ENCODE assay signal across 8 mouse cellular contexts in genomic region chr8:111027391-111027937, GRCm38 (mm10). TPM values are rescaled to one million over a fixed set of nuclear protein-coding genes. Genes with fewer than 3 reads are reported as not detected.
DNase-seq lines count a peak whose midpoint lies in the region; ATAC-seq and TF ChIP-seq lines count a peak whose summit lies in the region.

No protein-coding gene starts in this region.

- H3K36me3 ChIP-seq in ES-Bruce4 (ENCODE audit: control insufficient read depth, insufficient read depth, low read length, poor library complexity, severe bottlenecking), result no peaks in the 10 kb centered on the region
- H3K36me3 ChIP-seq in forebrain, embryonic 15.5 days, result no peaks in the 10 kb centered on the region

- TF ChIP-seq POLR2A in ES-Bruce4 (IDR thresholded peaks at IDR 0.05; ENCODE audit: insufficient read depth, low read length), result no peak
- TF ChIP-seq POLR2A in lung, adult 2 months (IDR thresholded peaks at IDR 0.05; ENCODE audit: borderline replicate concordance, extremely low read depth, low read depth, low read length), result peak; percentile 72

- TF ChIP-seq CTCF in ES-Bruce4 (IDR thresholded peaks at IDR 0.05; ENCODE audit: low read depth, low read length), result no peak
- TF ChIP-seq CTCF in lung, adult 2 months (IDR thresholded peaks at IDR 0.05; ENCODE audit: insufficient read depth, low read length), result no peak

- intact Hi-C loops in heart, postnatal 25 days (cut with DNase I), result no loop called here

- H3K4me1 ChIP-seq in ES-Bruce4 (ENCODE audit: control insufficient read depth, insufficient read depth, low read length), result no peaks in the 10 kb centered on the region
- peaks cover 10% of the 10 kb centered on the region for H3K4me1 ChIP-seq in forebrain, embryonic 15.5 days
- H3K4me1 ChIP-seq in lung, adult 2 months (ENCODE audit: control insufficient read depth, insufficient read depth, low read length), result no peaks in the 10 kb centered on the region

- no peak overlapping the region for H3K27ac ChIP-seq in ES-Bruce4 (ENCODE audit: insufficient read depth, low read length)
- peak overlapping the region; percentile 60 for H3K27ac ChIP-seq in forebrain, embryonic 15.5 days (replicated peaks)

- H3K9ac ChIP-seq in ES-Bruce4 (ENCODE audit: low read depth, poor library complexity, severe bottlenecking), result peak overlapping the region; percentile 73
- peak overlapping the region; percentile 79 for H3K9ac ChIP-seq in forebrain, embryonic 15.5 days (replicated peaks)

- DNase-seq in cerebellum, adult 11 months, result peak; percentile 78
- DNase-seq in heart, postnatal 25 days (ENCODE audit: low spot score), result peak; percentile 69
- DNase-seq in layer of hippocampus, adult 18-20 months (ENCODE audit: low spot score in 2 of 2), result peak; percentile 86 to 91
- peak; percentile 87 for DNase-seq in lung, adult 2 months
- peak; percentile 53 to 70 for DNase-seq in thymus, adult 18-20 months

- WGBS in forebrain, embryonic 15.5 days, result under 1% methylated on average over 31 of the region's 31 CpGs
- 1% methylated on average over 31 of the region's 31 CpGs for WGBS in lung, adult 2 months

- 0 out of 2 replicates have a peak, but pooled peaks have one; percentile 47 for TF ChIP-seq EP300 in ES-Bruce4 (IDR thresholded peaks at IDR 0.05; ENCODE audit: insufficient read depth, low read depth, low read length)

- peak overlapping the region; percentile 70 for H3K4me2 ChIP-seq in forebrain, embryonic 15.5 days (replicated peaks)

- no peaks in the 10 kb centered on the region for H3K27me3 ChIP-seq in ES-Bruce4 (ENCODE audit: control insufficient read depth, insufficient read depth, low read length, poor library complexity, severe bottlenecking)
- peaks cover 10% of the 10 kb centered on the region; the same call in 1 of the 2 replicates for H3K27me3 ChIP-seq in forebrain, embryonic 15.5 days

- peak; percentile 91 for ATAC-seq in forebrain, embryonic 15.5 days (replicated peaks)
- ATAC-seq in neutrophil, adult 5-6 weeks (ENCODE audit: extremely low read depth, insufficient number of reproducible peaks, low FRiP score, poor library complexity, severe bottlenecking), result peak; percentile 95

- H3K9me3 ChIP-seq in ES-Bruce4 (replicated peaks; ENCODE audit: control insufficient read depth, insufficient read depth, low read length, poor library complexity, severe bottlenecking), result no peaks in the 10 kb centered on the region
- no peaks in the 10 kb centered on the region for H3K9me3 ChIP-seq in forebrain, embryonic 15.5 days

- peak overlapping the region; percentile 89 for H3K4me3 ChIP-seq in ES-Bruce4 (ENCODE audit: low read depth, low read length)
- H3K4me3 ChIP-seq in forebrain, embryonic 15.5 days, result peak overlapping the region; percentile 59
- H3K4me3 ChIP-seq in lung, adult 2 months (replicated peaks; ENCODE audit: extremely low read depth, low read depth, low read length), result peak overlapping the region; percentile 80

RNA-seq across cellular contexts. Expression of gene Ddx19b, which starts 4.1 kb away (rescaled TPM):
- polyA plus RNA-seq in ES-Bruce4 (2011; ENCODE audit: insufficient read depth, insufficient read length, low read depth, missing spikeins), result 23.5 and 24.8 TPM in 2 replicates
- polyA plus RNA-seq in forebrain, embryonic 15.5 days (2015; fragmentation: Nextera tagmentation; extraction: Ambion mirVana), result 8.2 and 8.9 TPM in 2 replicates
- 10 to 100 TPM; 10.7 to 11.0 TPM for total RNA-seq in heart, postnatal 25 days (2021)
- 10 to 100 TPM; 15.6 to 17.7 TPM for total RNA-seq in layer of hippocampus, adult 18-20 months (2021)
- polyA plus RNA-seq in lung, adult 2 months (2012; rRNA removed), result 2.4 and 4.9 TPM in 2 replicates
- 10.5 and 11.5 TPM in 2 replicates for total RNA-seq in neutrophil, adult 5-6 weeks (2017)

RNA-seq across cellular contexts. Expression of gene Aars, which starts 5.5 kb away (rescaled TPM):
- polyA plus RNA-seq in ES-Bruce4 (2011; ENCODE audit: insufficient read depth, insufficient read length, low read depth, missing spikeins), result 146 and 153 TPM in 2 replicates
- 68.8 and 69.6 TPM in 2 replicates for polyA plus RNA-seq in forebrain, embryonic 15.5 days (2015; fragmentation: Nextera tagmentation; extraction: Ambion mirVana)
- total RNA-seq in heart, postnatal 25 days (2021), result 10 to 100 TPM; 31.4 to 34.5 TPM
- 10 to 100 TPM; 82.2 to 91.4 TPM for total RNA-seq in layer of hippocampus, adult 18-20 months (2021)
- 20.0 and 28.7 TPM in 2 replicates for polyA plus RNA-seq in lung, adult 2 months (2012; rRNA removed)
- total RNA-seq in neutrophil, adult 5-6 weeks (2017), result 19.9 and 25.2 TPM in 2 replicates

RNA-seq across cellular contexts. Expression of gene Exosc6, which starts 28.7 kb away (rescaled TPM):
- not detected in 2 replicates for polyA plus RNA-seq in ES-Bruce4 (2011; ENCODE audit: insufficient read depth, insufficient read length, low read depth, missing spikeins)
- not detected in 2 replicates for polyA plus RNA-seq in forebrain, embryonic 15.5 days (2015; fragmentation: Nextera tagmentation; extraction: Ambion mirVana)
- total RNA-seq in heart, postnatal 25 days (2021), result not detected
- not detected for total RNA-seq in layer of hippocampus, adult 18-20 months (2021)
- polyA plus RNA-seq in lung, adult 2 months (2012; rRNA removed), result 1.8 and 22.2 TPM in 2 replicates
- 9.5 and 9.8 TPM in 2 replicates for total RNA-seq in neutrophil, adult 5-6 weeks (2017)

RNA-seq across cellular contexts. Expression of gene Ddx19a, which starts 29.9 kb away (rescaled TPM):
- polyA plus RNA-seq in ES-Bruce4 (2011; ENCODE audit: insufficient read depth, insufficient read length, low read depth, missing spikeins), result 71.7 and 71.8 TPM in 2 replicates
- polyA plus RNA-seq in forebrain, embryonic 15.5 days (2015; fragmentation: Nextera tagmentation; extraction: Ambion mirVana), result 13.0 and 13.5 TPM in 2 replicates
- 10 to 100 TPM; 33.2 to 33.3 TPM for total RNA-seq in heart, postnatal 25 days (2021)
- total RNA-seq in layer of hippocampus, adult 18-20 months (2021), result 10 to 100 TPM; 26.5 to 28.6 TPM
- polyA plus RNA-seq in lung, adult 2 months (2012; rRNA removed), result 16.3 and 21.0 TPM in 2 replicates
- total RNA-seq in neutrophil, adult 5-6 weeks (2017), result 21.4 and 21.6 TPM in 2 replicates

Comparison
In these comparisons a context has a peak if more than half of its experiments do, and no peak if none do; other contexts are left out.
1. RNA of gene Exosc6, which starts 28.7 kb away (total RNA-seq): 9.5 to 9.8 TPM in neutrophil, adult 5-6 weeks; not detected in heart, postnatal 25 days and not detected in layer of hippocampus, adult 18-20 months; every median in the first group is over 10 times any median in the second.
2. Peak in every context shown above with its lines, with median percentiles within 50 percentile points of each other: H3K4me3 ChIP-seq and DNase-seq.